Mouse (Mus musculus) bone marrow, adult 2 months (tissue): Measurements from ENCODE around the gene Syn3.

Source experiments
- CTCF ChIP-seq: fragments of 200-500 bp; IDR thresholded peaks from 2 replicates; pipeline ENCODE4 v1.5.1; 2011; ENCODE audit warnings: low read length, control low read depth; ENCODE audit not compliant: control insufficient read depth, insufficient read depth
- POLR2A ChIP-seq: fragments of 200-500 bp; IDR thresholded peaks from 2 replicates; pipeline ENCODE4 v1.6.1; 2011; ENCODE audit warnings: low read depth, mild to moderate bottlenecking, control low read depth, low read length, borderline replicate concordance; ENCODE audit not compliant: control insufficient read depth

- no peak for TF ChIP-seq POLR2A
- no peak for TF ChIP-seq CTCF
Measured at GRCm38 (mm10) chr10:86108797-86109196, 389.9 kb downstream of the Syn3 start.
